Mouse (Mus musculus) frontal cortex, postnatal 36 days (tissue): ENCODE measurements around the gene Ubr2.

ENCODE experiments used
- DNase-seq, 2 experiments: peaks; one replicate each; pipeline ENCODE4 v3.0.0; 2022; ENCODE audit warnings: low spot score in 2 of 2

Gene Ubr2

DNA sequence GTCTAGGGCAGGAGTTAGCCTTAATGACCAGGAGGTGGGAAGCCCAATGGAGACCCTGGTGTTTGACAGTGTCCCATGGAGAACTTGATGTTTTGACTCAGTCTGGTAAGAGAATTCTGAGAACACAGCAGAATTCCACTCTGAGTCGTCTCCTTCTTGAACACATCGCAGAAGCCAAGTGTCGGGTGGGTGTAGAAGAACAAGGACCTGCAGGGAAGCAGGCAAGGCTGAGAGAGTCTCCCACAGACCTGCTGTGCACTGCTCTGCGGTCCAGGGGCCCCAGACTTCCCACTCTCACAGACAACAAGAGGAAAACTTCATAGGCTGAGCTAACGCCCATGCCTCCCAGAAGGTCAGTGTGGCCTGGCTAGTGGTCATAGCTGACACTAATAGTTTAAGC is 82.6 kb downstream of the Ubr2 start:
- peak; percentile 51 to 53 for DNase-seq

GRCm38 (mm10) chr17:46926941-46927340 is 83.4 kb downstream of the Ubr2 start:
- DNase-seq = no peak

GRCm38 (mm10) chr17:46926192-46926591 is 84.2 kb downstream of the Ubr2 start:
- no peak for DNase-seq

DNA sequence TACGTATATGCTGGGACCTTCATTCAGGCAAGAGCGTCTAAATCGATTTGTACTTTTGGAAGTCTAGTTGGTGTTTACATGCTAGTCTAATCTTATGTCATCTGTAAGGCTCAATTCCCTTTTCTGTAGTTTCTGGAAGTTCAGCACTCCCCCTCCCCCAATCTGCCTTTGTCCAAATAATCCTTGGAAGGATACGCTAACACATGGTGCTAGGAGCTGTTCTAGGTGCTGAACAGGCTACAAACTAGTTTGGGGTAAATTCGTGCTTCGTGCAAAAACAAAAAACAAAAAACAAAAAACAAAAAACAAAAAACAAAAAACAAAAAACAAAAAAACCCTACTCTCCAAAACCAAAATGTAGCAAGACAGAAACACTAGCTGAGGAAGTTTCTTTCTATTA is 89.5 kb downstream of the Ubr2 start:
- DNase-seq = no peak

DNA sequence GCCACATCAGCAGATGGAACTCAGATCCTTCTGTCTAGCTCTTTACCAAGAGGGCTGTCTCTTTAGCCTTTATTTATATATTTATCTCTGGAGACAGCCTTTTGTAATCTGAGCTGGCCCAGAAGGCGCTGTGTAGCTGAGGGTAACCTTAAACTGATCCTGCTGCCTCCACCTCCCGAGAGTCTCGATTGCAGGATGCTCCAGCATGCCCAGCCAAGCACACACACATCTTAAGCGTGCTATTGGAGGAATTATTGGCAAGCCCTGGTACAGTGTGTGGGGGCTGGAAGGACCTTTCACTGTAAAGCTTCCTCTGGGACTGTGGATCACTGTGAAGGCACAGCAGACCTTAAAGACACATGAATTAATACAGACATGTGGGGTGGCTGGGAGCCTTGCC is 91.4 kb downstream of the Ubr2 start:
- no peak for DNase-seq

DNA sequence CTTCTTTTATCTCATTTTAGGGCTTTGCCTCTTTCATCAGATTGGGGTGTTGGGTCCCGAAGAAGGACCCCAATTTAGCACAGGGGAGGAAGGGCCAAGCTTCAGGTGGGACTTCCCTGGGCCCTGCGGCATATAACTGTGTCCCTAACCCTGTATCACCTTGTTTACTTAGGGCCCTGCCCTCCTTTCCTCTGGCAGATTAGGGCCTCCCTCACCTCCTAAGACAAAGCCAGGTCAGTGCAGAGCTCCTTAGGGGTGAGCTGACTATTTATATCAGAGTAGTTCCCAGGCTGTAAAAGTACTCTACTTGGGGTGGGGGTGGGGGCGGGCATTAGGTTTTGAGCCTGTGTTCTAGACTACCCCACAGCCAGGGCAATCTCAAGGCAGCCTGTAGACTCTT is 95.2 kb downstream of the Ubr2 start:
- DNase-seq = no peak

GRCm38 (mm10) chr17:46912331-46912730 is 98.0 kb downstream of the Ubr2 start:
- DNase-seq = no peak

GRCm38 (mm10) chr17:46910186-46910585 is 100.2 kb downstream of the Ubr2 start, which contains the start of gene Prph2:
Prph2 (plus strand) TSS chr17:46910459.
- DNase-seq = no peak

- peak; percentile 78 to 83 for DNase-seq
These were observed 106.4 kb downstream of the Ubr2 start for GRCm38 (mm10) chr17:46903876-46904490.

DNA sequence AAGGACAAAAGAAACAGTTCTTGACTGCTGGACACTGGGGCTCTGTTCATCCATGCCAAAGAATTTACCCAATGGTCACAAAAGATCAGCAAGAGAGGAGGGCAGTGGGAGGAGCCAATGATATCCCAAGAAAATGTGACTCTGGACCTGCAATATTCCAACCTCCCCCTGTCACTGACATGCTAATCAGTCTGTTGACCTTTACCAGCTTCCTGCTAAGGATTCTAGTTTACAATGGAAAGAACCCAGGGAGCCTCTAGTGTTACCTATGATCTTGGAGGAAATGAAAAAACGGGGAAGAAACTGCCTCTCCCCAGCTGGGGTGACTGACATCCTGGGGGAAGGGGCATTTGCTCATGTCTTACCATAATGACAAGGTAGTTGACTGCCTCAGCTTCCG is 109.4 kb downstream of the Ubr2 start:
- no peak for DNase-seq

- DNase-seq = no peak
These were observed 113.0 kb downstream of the Ubr2 start for GRCm38 (mm10) chr17:46897221-46897950.

- no peak for DNase-seq
These were observed 114.9 kb downstream of the Ubr2 start for GRCm38 (mm10) chr17:46895426-46895825.

DNA sequence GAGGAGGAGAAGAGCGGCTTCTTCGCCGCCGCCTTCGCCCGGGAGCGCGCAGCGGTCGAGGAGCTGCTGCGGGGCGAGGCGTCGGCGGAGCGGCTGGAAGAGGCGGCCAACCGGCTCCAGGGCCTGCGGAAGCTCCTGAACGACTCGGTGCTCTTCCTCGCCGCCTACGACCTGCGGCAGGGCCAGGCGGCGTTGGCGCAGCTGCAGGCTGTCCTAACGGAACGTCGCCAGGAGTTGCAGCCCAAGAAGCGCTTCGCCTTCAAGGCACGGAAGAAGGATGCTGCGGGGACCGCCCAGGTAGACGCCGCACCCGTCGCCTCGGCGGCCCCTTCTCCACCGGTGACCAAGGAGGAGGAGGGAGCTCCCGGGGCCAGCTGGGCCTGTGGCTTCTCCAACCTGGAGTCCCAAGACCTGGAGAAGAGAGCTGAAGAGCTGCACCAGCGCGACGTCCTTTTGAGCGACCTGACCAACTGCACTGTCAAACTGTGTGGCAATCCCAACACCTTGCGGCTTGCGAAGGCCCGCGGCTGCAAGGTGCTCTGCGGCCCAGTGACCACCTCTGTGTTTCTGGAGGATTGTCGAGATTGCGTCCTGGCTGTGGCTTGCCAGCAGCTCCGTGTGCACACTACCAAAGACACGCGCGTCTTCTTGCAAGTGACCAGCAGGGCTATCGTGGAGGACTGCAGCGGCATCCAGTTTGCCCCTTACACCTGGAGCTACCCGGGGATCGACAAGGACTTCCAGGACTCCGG is 119.3 kb downstream of the Ubr2 start:
- no peak for DNase-seq

DNA sequence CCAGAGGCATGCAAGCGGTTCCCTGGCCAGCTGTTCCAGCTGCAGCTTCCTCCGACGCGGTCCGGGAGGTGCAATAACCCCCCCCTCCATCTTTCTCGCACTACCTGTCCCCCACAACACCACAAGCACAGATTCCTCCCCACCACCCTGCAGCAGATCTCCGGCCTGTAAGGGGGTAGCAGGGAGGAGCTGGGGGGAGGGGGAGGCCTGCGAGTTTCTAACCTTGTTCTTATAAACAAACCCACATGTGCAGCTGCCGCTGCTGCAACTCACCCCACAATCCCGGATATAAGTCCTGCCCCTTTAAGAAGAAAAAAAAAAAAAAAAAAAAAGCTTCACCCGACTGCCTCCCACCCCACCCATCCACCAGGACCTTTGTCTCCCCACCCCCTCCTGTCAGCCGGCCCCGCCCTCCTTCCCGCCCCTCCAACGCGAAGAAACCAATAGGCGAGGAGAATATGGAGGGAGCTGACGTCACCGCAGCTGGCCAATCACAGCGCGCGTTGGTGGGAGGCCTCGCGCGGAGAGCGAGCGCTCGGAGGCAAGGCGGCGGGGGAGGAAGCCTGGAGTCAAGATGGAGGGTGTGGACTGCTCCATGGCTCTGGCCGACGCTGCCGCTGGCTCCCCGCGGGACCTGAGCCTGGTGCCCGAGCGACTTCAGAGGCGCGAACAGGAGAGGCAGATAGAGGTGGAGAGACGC is 120.1 kb downstream of the Ubr2 start, which contains the start of gene Tbcc:
TSS of gene Tbcc (plus strand) at position 569 of the 700 bp plus-strand sequence.
- peak; percentile 96 to 97 for DNase-seq

DNA sequence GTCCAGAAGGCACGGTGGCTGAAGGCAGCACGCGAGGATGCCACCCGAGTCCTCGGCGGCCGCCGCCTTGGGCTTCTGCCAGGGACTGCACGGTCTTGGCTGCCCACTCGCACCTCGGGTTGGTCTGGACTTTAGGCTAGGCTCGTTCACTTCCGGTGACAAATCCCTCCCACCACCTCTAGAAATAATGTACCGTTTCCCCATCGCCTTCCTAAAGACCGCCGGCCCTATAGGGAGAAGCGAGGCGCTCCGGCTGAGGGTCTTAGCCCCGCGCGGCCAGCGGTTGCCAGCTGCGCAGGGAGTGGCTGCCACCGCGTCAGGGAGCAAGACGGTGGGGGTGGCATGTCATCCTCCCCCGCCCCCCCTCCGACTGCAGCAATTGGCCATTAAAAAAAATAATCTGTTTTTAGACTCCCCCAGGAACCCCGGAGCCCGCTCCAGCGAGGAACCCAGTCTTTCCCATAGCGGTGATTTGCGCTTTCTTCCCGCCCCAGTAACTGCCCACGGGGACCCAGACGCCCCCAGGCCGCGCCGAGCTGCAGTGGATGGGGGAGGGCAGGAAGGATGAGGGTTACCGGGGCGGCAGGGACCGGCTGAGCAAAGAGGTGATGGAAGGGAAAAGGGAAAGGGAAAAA is 120.8 kb downstream of the Ubr2 start:
- peak; percentile 75 to 81 for DNase-seq

DNA sequence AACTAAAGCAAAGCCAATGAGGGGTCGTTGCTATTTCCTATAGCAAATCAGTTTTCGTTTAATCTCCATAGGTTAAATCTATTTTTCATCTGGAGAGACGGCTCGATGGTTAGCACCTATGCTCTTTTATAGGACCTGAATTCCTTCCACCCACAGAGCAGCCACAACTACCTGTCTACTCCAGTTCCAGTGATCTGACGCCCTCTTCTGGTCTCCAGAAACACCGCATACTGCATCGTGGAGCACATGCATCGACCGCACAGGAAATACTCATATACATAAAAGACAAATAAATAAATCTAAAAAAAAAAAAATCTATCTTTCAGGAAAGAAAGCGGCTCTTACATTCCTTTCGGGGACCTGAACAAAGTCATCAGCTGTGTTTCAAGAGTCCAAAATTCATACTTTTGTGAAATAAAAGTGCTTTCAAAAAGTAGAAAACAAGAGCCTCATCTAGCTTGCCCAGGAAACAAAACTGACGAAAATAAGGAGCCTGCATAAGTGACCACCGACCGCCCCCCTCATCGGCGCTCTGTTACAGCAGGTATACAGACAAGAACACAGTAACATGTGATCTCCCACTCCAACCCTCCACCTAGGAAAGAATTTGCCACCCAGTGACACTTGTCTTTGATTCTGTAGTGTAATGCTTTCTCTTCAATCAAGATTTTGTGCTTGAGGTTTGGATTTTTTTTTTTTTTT is 121.7 kb downstream of the Ubr2 start:
- DNase-seq = peak; percentile 36 to 52

GRCm38 (mm10) chr17:46885910-46886643 is 124.3 kb downstream of the Ubr2 start:
- no peak for DNase-seq

DNA sequence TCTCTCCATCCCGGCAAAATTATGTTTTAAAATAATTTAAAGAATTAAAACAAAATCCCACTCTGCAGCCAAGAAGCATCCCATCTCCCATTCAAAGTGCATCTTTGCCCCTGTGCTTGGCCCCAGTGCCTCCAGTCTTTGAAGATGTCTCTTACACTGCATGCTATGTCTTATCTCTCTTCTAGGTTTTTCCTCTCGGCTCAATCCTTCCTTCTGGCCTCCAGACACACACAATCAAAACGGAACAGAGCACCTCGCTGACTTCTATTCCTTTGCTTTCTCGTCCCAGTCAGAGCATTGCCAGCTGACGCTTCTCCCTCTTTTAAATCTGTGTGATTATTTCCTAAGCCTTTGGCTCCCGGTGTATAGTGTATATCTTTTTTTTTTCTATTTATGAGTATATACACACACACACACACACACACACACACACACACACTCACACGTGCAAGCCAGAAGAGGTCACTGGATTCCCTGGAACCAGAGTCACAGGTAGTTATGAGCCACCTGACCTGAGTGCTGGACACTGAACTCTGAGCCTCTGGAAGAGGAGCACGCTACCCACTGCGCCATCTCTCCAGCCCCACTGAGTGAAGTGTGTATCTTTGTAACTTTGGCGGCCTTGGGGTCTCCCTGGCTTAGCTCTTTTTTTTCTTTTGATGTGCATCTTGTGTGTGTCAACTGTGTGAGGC is 125.0 kb downstream of the Ubr2 start:
- DNase-seq = no peak

DNA sequence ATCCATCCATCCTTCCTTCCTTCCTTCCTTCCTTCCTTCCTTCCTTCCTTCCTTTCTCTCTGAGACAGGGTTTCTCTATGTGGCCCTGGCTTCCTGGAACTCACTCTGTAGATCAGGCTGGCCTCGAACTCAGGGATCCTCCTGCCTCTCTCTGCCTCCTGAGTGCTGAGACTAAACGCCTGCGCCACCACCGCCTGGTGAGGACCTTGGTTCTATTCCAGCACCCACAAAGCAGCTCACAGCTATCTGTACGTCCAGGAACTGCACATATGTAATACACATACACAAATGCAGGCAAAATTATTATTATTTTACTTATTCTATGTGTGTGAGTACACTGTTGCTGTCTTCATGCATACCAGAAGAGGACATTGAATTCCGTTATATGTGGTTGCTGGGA is 125.6 kb downstream of the Ubr2 start:
- DNase-seq = no peak

GRCm38 (mm10) chr17:46883107-46883506 is 127.2 kb downstream of the Ubr2 start:
- DNase-seq = no peak
